Mouse (Mus musculus) midbrain, postnatal 0 days (tissue): ENCODE results near the gene Fxyd7. TPM values are rescaled to one million over a fixed set of nuclear protein-coding genes. Genes with fewer than 3 reads are reported as not detected.

Experiments
- ATAC-seq: fragments of 200-750 bp; cut with Nextera tagmentation; 2 replicates; pipeline ENCODE4 v1.8.0; 2017; ENCODE audit warnings: moderate number of reproducible peaks, mild to moderate bottlenecking, moderate TSS enrichment, moderate library complexity; ENCODE audit not compliant: low FRiP score
- DNase-seq: peaks from one replicate; pipeline ENCODE4 v3.0.0-alpha.2; 2015; ENCODE audit warnings: low spot score
- H3K27ac ChIP-seq: fragments of 300-500 bp; sonication (generic); 2 replicates; pipeline ENCODE4 v1.5.1; 2014; ENCODE audit warnings: low read depth, mild to moderate bottlenecking, low read length, mixed read lengths
- H3K27me3 ChIP-seq: fragments of 300-500 bp; sonication (generic); 2 replicates; pipeline ENCODE4 v1.6.1; 2014; ENCODE audit warnings: low read length, control low read depth, mixed read lengths; ENCODE audit not compliant: insufficient read depth
- H3K36me3 ChIP-seq: fragments of 300-500 bp; sonication (generic); 2 replicates; pipeline ENCODE4 v1.6.1; 2014; ENCODE audit warnings: low read length, control low read depth, mixed read lengths; ENCODE audit not compliant: insufficient read depth
- H3K4me1 ChIP-seq: fragments of 300-500 bp; sonication (generic); 2 replicates; pipeline ENCODE4 v1.6.1; 2014; ENCODE audit warnings: mild to moderate bottlenecking, control low read depth, antibody characterized with exemption, low read length, mixed read lengths; ENCODE audit not compliant: insufficient read depth
- H3K4me2 ChIP-seq: fragments of 300-500 bp; sonication (generic); 2 replicates; pipeline ENCODE4 v1.6.1; 2014; ENCODE audit warnings: low read depth, mild to moderate bottlenecking, low read length, mixed read lengths; ENCODE audit not compliant: poor library complexity, severe bottlenecking
- H3K4me3 ChIP-seq: fragments of 300-500 bp; sonication (generic); 2 replicates; pipeline ENCODE4 v1.5.1; 2014; ENCODE audit warnings: low read depth, mild to moderate bottlenecking, low read length, moderate library complexity
- H3K9ac ChIP-seq: fragments of 300-500 bp; sonication (generic); replicated peaks from 2 replicates; pipeline ENCODE4 v1.6.1; 2014; ENCODE audit warnings: mild to moderate bottlenecking, low read length, moderate library complexity, mixed read lengths; ENCODE audit not compliant: poor library complexity, severe bottlenecking
- H3K9me3 ChIP-seq: fragments of 300-500 bp; sonication (generic); 2 replicates; pipeline ENCODE4 v1.6.1; 2016; ENCODE audit warnings: low read length, control low read depth
- CTCF ChIP-seq: IDR thresholded peaks from 2 replicates; pipeline ENCODE4 v1.5.1; 2016; ENCODE audit warnings: antibody characterized with exemption, mild to moderate bottlenecking
- WGBS: fragments of 180-500 bp; shearing (Covaris S2); extraction: QIAGEN DNeasy Blood & Tissue Kit; methylation state at CpG from one replicate; pipeline ENCODE4 v1.1.7; 2014; 5-methylcytosine and 5-hydroxymethylcytosine counted together
- microRNA-seq: library from miRNA; unstranded; fragments of <30 nt; microRNA quantifications from one replicate; pipeline ENCODE4, GENCODE M21; 2016; ENCODE audit warnings: borderline number of aligned reads
- polyA plus RNA-seq: library from polyadenylated mRNA; unstranded; fragments of >200 nt; fragmentation: Nextera tagmentation; extraction: Ambion mirVana; gene quantifications from 2 replicates; pipeline ENCODE4 v1.2.1, GENCODE M21; 2015
- total RNA-seq: library from RNA; depleted of rRNA; stranded (reverse); fragments of >200 nt; gene quantifications from 2 replicates; pipeline ENCODE4 v1.2.3, GENCODE M21; 2014; rRNA removed

Fxyd7 gene
- total and polyA plus RNA-seq, 2 experiments from 2014 or later, result 285 to 455 TPM

- H3K4me1 ChIP-seq, result no peaks in the 10 kb centered on the region
- H3K36me3 ChIP-seq, result no peaks in the 10 kb centered on the region
- H3K9ac ChIP-seq, result no peak overlapping the region
- no peaks in the 10 kb centered on the region for H3K9me3 ChIP-seq
- no peak overlapping the region for H3K4me3 ChIP-seq
- H3K4me2 ChIP-seq, result no peak overlapping the region
- no peak for TF ChIP-seq CTCF
- WGBS, result 50% methylated on average over 1 of the region's 1 CpGs
- H3K27ac ChIP-seq, result no peak overlapping the region
- ATAC-seq (no peak), DNase-seq (no peak)
- no peaks in the 10 kb centered on the region for H3K27me3 ChIP-seq
Measured at GRCm38 (mm10) chr7:31008175-31008574, 43.1 kb downstream of the Fxyd7 start.

DNA sequence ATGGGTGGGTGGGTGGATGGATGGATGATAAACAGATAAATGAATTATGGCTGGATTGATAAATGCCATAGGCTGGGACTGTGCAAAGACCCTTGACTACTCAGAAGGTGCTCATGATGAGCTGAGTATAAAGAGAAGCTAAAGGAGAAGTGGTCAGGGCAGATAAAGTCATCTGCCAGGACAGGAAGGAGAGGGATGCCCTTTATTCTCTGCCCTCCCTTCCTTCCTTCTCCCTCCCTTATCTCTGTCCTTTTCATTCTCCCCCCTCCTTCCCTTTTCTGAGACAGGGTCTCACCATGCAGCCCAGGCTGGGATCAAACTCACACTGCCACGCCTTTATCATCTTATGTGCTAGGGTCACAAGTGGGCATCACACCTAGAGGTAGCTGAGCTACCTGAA lies 43.5 kb downstream of the Fxyd7 start:
- Histone ChIP-seq H3K4me2 (no peak overlapping the region), H3K4me1 (no peaks in the 10 kb centered on the region), H3K4me3 (no peak overlapping the region), H3K27me3 (no peaks in the 10 kb centered on the region), H3K9ac (no peak overlapping the region), H3K36me3 (no peaks in the 10 kb centered on the region), H3K27ac (no peak overlapping the region), H3K9me3 (no peaks in the 10 kb centered on the region)
- no peak for ATAC-seq
- no peak for TF ChIP-seq CTCF
- 80% methylated on average over 1 of the region's 1 CpGs for WGBS
- no peak for DNase-seq

DNA sequence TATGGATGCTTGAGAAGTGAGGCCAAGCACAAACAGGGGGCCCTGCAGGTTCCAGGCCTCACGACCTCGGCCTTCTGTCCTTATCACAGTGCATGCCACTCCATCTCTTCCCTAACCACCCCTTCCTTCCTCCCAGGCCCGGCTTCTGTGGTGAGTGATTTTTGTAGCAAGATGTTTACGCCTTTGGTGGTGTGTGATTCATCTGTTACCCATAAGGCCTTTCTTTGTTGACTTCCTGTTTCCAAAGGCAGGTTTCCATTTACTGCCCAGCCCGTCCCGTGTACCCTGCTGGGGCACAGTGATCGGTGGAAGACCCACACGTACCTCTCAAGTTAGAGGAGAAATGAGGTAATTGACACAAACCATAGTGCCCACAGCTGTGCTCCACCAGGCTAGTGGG lies 48.6 kb downstream of the Fxyd7 start:
- DNase-seq (no peak), ATAC-seq (no peak)
- H3K27me3 ChIP-seq, result no peaks in the 10 kb centered on the region
- no peak overlapping the region for H3K9ac ChIP-seq
- H3K36me3 ChIP-seq, result no peaks in the 10 kb centered on the region
- no peak for TF ChIP-seq CTCF
- no peak overlapping the region for H3K4me3 ChIP-seq
- no peak overlapping the region for H3K27ac ChIP-seq
- H3K4me2 ChIP-seq, result no peak overlapping the region
- WGBS, result 83% methylated on average over 8 of the region's 8 CpGs
- H3K4me1 ChIP-seq, result no peaks in the 10 kb centered on the region
- H3K9me3 ChIP-seq, result no peaks in the 10 kb centered on the region

- WGBS, result 50% methylated on average over 7 of the region's 7 CpGs
- DNase-seq, result peak; percentile 71
- 0 out of 2 replicates have a peak, but pooled peaks have one; percentile 38 for ATAC-seq
- Histone ChIP-seq H3K27me3 (no peaks in the 10 kb centered on the region), H3K4me2 (no peak overlapping the region), H3K4me1 (no peaks in the 10 kb centered on the region), H3K9ac (no peak overlapping the region), H3K36me3 (no peaks in the 10 kb centered on the region), H3K4me3 (no peak overlapping the region), H3K27ac (no peak overlapping the region), H3K9me3 (no peaks in the 10 kb centered on the region)
- TF ChIP-seq CTCF, result no peak
Measured at GRCm38 (mm10) chr7:31000505-31001020, 50.7 kb downstream of the Fxyd7 start.

DNA sequence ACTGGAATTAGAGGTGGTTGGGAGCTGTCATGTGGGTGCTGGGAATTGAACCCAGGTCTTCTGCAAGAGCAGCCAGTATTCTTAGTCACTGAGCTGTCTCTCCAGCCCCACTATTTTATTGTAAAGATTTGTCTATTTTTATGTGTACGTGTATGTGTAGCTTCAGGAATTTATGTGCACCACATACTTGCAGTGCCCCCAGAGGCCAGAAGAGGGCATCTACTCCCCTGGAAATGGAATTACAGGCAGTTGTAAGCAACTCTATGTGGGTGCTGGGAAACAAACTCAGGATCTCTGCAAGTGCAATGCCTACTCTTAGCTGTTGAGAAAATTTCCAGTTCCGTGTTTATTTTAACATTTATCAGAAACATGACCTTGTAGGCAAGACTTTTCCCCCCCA lies 54.8 kb downstream of the Fxyd7 start:
- H3K4me1 ChIP-seq, result no peaks in the 10 kb centered on the region
- H3K27ac ChIP-seq, result no peak overlapping the region
- no peaks in the 10 kb centered on the region for H3K27me3 ChIP-seq
- H3K9me3 ChIP-seq, result no peaks in the 10 kb centered on the region
- H3K4me3 ChIP-seq, result no peak overlapping the region
- H3K9ac ChIP-seq, result no peak overlapping the region
- H3K4me2 ChIP-seq, result no peak overlapping the region
- WGBS, result 99% methylated on average over 2 of the region's 2 CpGs
- TF ChIP-seq CTCF, result peak; percentile 19
- H3K36me3 ChIP-seq, result no peaks in the 10 kb centered on the region
- DNase-seq, result no peak
- no peak for ATAC-seq

DNA sequence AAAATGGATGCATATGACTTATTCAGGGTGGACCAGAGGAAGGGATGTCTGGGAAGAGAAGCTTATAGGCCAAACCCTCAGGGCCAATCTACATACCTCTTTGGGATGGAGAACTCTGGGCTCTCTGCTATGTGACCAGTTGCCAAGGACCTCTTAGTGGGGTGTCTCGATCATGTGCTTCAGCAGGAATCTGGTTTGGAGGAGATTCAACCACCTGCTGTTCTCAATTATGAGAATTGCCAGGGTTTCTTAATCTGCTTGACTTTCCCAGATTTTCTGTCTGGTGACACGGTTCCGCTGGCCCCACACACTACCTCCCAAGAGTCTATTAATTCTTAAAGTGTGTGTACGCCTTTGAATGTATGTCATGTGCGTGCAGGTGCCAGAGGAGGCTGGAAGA lies 57.3 kb downstream of the Fxyd7 start:
- Histone ChIP-seq H3K9me3 (no peaks in the 10 kb centered on the region), H3K4me1 (no peaks in the 10 kb centered on the region), H3K9ac (no peak overlapping the region), H3K4me2 (no peak overlapping the region), H3K36me3 (no peaks in the 10 kb centered on the region), H3K27ac (no peak overlapping the region), H3K4me3 (no peak overlapping the region), H3K27me3 (no peaks in the 10 kb centered on the region)
- TF ChIP-seq CTCF, result no peak
- 83% methylated on average over 5 of the region's 5 CpGs for WGBS
- ATAC-seq (no peak), DNase-seq (peak; percentile 18)

Small RNAs within 50 kb of the gene (microRNA-seq; reads per million reads assigned to microRNA genes)
- not detected for gene Mir7050

Other genes starting within 250 kb of the Fxyd7 start
- not detected in 2 replicates for gene Ffar2, start 227.7 kb downstream of the Fxyd7 start, total RNA-seq
- gene Ffar2, start 227.7 kb downstream of the Fxyd7 start, polyA plus RNA-seq, result 0.07 and 0.25 TPM in 2 replicates
- not detected in 2 replicates for gene Ffar3, start 195.3 kb downstream of the Fxyd7 start, total RNA-seq
- not detected in 2 replicates for gene Ffar3, start 195.3 kb downstream of the Fxyd7 start, polyA plus RNA-seq
- not detected in 2 replicates for gene Ffar1, start 189.9 kb downstream of the Fxyd7 start, total RNA-seq
- gene Ffar1, start 189.9 kb downstream of the Fxyd7 start, polyA plus RNA-seq, result not detected in 2 replicates
- gene Cd22, start 171.1 kb downstream of the Fxyd7 start, total RNA-seq, result 0.24 and 0.71 TPM in 2 replicates
- gene Cd22, start 171.1 kb downstream of the Fxyd7 start, polyA plus RNA-seq, result 0.06 and 0.16 TPM in 2 replicates
- 5.3 and 14.9 TPM in 2 replicates for gene Mag, start 136.6 kb downstream of the Fxyd7 start, total RNA-seq
- 5.7 and 6.9 TPM in 2 replicates for gene Mag, start 136.6 kb downstream of the Fxyd7 start, polyA plus RNA-seq
- not detected in 2 replicates for gene Hamp2, start 126.8 kb downstream of the Fxyd7 start, total RNA-seq
- gene Hamp2, start 126.8 kb downstream of the Fxyd7 start, polyA plus RNA-seq, result not detected in 2 replicates
- gene Hamp, start 107.4 kb downstream of the Fxyd7 start, total RNA-seq, result not detected in 2 replicates
- gene Hamp, start 107.4 kb downstream of the Fxyd7 start, polyA plus RNA-seq, result not detected in 2 replicates
- 95.3 and 102 TPM in 2 replicates for gene Usf2, start 94.7 kb downstream of the Fxyd7 start, total RNA-seq
- 27.0 and 28.4 TPM in 2 replicates for gene Usf2, start 94.7 kb downstream of the Fxyd7 start, polyA plus RNA-seq
- 29.7 and 30.3 TPM in 2 replicates for gene Lsr, start 78.0 kb downstream of the Fxyd7 start, total RNA-seq
- 23.9 TPM in 2 replicates for gene Lsr, start 78.0 kb downstream of the Fxyd7 start, polyA plus RNA-seq
- 0.88 TPM in 1 of 2 replicates, not detected in the other for gene Fam187b, start 77.7 kb downstream of the Fxyd7 start, total RNA-seq
- 0.85 and 0.91 TPM in 2 replicates for gene Fam187b, start 77.7 kb downstream of the Fxyd7 start, polyA plus RNA-seq
- 23.1 and 48.0 TPM in 2 replicates for gene Fxyd5, start 9.0 kb downstream of the Fxyd7 start, total RNA-seq
- 31.9 and 32.9 TPM in 2 replicates for gene Fxyd5, start 9.0 kb downstream of the Fxyd7 start, polyA plus RNA-seq
- 7.0 and 7.4 TPM in 2 replicates for gene Fxyd1, start 5.7 kb upstream of the Fxyd7 start, total RNA-seq
- 20.4 and 22.2 TPM in 2 replicates for gene Fxyd1, start 5.7 kb upstream of the Fxyd7 start, polyA plus RNA-seq
- 1.2 and 1.3 TPM in 2 replicates for gene Lgi4, start 7.9 kb upstream of the Fxyd7 start, total RNA-seq
- 0.56 and 0.81 TPM in 2 replicates for gene Lgi4, start 7.9 kb upstream of the Fxyd7 start, polyA plus RNA-seq
- gene Fxyd3, start 25.2 kb upstream of the Fxyd7 start, total RNA-seq, result 3.7 TPM in 1 of 2 replicates, not detected in the other
- 0.47 TPM in 1 of 2 replicates, not detected in the other for gene Fxyd3, start 25.2 kb upstream of the Fxyd7 start, polyA plus RNA-seq
- 0.49 and 2.6 TPM in 2 replicates for gene Hpn, start 63.8 kb upstream of the Fxyd7 start, total RNA-seq
- gene Hpn, start 63.8 kb upstream of the Fxyd7 start, polyA plus RNA-seq, result 0.62 TPM in 1 of 2 replicates, not detected in the other
- gene Scn1b, start 75.5 kb upstream of the Fxyd7 start, total RNA-seq, result 45.0 and 57.5 TPM in 2 replicates
- 32.3 and 35.8 TPM in 2 replicates for gene Scn1b, start 75.5 kb upstream of the Fxyd7 start, polyA plus RNA-seq
- 253 and 270 TPM in 2 replicates for gene Gramd1a, start 104.4 kb upstream of the Fxyd7 start, total RNA-seq
- gene Gramd1a, start 104.4 kb upstream of the Fxyd7 start, polyA plus RNA-seq, result 160 and 177 TPM in 2 replicates
- not detected in 2 replicates for gene Scgb2b2, start 239.0 kb upstream of the Fxyd7 start, total RNA-seq
- not detected in 2 replicates for gene Scgb2b2, start 239.0 kb upstream of the Fxyd7 start, polyA plus RNA-seq
- not detected in 2 replicates for gene Scgb1b2, start 240.4 kb upstream of the Fxyd7 start, total RNA-seq
- gene Scgb1b2, start 240.4 kb upstream of the Fxyd7 start, polyA plus RNA-seq, result not detected in 2 replicates